Mouse (Mus musculus): ENCODE data around the gene Usp43. TPM values are rescaled to one million over a fixed set of nuclear protein-coding genes. Genes with fewer than 3 reads are reported as not detected.

The Usp43 gene
- polyA plus RNA-seq, 2 experiments from 2014 or later, result not detected

DNA sequence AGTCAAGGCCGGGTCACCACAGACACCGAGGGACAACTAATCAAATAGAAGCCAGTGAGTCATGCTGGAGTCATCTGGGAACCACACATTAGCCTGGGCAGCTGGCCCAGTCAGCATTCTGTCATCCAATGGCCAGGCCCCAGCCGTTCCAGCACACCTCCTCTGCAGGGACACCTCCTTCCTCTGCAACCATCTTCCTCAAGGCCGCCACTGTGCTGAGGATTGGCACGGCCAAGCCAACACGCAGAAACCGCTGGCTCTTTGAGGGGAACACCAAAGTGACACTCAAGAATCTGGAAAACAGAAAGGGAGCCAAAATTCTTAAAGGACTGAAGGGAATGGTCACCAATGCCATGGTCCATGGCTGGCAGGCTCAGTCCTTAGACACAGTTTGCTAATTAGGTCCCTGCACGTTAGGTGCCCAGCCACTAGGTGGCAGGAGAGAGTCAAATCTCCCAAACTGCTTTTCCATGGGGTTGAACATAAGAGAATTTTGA lies 24.8 kb downstream of the Usp43 start:
- no peak for ATAC-seq

DNA sequence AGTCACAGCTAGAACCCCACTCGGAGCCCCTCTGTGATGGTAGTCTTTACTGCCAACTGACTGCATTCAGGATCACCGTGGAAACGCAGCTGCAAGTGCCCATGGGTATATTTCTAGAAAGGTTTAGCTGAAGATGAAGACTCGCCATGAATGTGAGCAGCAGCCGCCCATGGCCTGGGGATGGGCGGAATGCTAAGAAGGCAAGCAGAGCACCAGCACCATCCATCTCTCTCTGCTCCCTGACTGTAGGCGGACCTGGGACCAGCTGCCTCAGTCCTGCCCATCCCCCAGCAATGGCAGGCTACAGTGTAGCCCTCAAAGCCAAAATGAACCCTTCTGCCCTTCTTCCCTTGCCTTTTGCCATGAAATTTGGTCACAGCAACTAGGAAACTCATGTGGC lies 26.3 kb downstream of the Usp43 start:
- ATAC-seq, result no peak

DNA sequence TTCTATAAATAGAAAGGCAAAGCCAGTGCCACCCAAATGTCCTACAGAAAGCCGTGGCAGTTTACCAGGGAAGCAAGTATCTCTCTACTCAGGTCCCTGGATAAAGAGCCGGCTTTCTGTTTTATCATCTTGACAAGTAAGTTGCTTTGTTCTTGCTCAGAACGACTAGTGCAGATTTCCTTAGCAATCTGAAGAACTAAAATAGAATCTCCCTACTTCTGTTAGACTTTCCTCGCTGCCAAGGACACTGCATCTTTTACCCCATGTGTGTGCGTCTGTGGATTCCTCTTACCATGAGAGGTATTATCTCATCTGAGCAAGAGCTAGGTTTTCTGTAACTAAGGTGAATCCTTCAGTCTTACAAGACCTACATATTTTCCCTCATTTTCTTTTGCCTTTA lies 33.4 kb downstream of the Usp43 start:
- no peak for ATAC-seq

DNA sequence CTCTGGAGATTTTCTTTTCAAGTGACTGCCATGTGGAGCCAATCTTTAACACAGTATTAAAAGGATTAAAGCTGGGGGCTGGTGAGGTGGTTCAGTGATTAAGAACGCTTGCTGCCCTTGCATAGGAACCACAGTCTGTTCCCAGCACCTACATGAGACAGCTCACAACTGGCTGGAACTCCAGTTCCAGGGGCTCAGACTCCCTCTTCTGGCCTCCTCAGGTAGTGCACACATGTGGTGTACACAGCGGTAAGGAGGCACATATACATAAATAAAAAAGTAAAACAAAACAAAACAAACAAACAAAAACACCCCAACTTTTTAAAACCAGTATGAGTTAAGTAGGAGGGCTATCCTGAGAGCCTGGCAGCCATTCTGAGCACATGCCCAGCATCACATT lies 36.0 kb downstream of the Usp43 start:
- ATAC-seq, result no peak

DNA sequence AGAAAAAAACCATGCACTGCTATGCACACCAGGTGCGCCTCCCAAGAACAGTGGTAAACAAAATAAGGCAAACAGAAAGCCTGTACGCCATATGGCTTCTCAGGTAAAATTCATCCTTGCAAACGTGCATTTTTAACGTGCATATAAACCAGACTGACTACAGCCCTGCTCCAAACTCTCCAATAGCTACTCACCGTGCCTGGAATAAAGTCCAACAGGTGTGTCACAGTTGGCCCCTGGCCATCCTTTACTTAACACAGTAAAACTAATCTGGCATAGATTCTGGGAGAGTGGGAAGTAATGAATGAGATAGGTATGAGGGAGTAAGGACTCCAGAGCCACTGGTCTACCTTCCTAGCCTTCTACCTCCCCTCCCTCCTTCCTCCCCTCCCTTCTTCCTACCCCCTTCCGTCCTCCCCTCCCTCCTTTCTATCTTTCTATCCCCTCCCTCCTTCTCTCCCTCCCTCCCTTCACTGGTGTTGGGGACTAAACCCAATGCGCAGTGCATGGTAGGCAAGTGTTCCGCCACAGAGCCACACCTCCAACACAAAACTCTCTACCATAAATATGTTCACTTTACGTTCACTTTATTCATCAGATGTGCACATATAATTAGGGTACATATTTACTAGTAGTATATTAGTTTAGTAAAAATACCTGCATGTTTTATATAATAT lies 56.3 kb downstream of the Usp43 start:
- no peak for ATAC-seq

DNA sequence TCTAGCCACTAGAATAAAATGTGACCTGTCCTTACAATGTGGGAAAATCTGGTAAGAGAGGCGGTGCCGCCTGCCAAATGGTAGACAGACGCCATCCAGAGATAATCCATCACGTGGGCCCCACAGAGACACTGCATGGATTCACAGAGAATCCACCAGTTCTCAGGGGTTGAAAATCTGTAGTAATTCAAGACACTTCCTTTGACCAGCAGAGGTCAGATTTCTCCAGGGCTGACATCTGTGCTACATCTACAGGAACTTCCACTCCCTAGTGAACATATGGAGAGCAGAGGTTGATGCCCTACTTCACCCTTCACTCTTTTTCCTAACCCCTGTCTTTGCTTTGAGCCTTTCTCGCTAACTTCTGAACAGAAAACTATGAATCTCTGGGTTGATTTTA lies 56.9 kb downstream of the Usp43 start:
- no peak for ATAC-seq

DNA sequence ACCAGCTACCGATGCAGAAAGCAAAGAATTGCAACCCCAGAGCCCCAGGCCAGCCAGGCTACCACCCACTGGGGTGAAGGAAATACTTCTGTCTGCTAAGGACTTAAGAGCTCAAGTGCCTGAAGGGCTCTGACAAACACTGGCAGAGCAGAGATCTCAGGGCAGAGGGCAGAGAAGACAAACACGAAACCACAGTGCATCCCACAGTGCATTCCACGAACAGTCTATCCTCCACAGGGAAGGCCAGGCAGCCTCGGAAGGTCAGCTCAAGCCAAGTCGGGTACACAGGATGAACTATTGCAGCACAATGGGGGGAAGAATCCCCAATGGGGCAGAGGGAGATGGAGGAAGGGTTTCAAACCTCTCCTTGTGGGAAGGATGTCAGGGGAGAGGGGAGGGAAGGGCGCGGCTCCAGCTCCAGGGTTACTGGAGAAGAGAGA lies 60.5 kb downstream of the Usp43 start:
- no peak for ATAC-seq

DNA sequence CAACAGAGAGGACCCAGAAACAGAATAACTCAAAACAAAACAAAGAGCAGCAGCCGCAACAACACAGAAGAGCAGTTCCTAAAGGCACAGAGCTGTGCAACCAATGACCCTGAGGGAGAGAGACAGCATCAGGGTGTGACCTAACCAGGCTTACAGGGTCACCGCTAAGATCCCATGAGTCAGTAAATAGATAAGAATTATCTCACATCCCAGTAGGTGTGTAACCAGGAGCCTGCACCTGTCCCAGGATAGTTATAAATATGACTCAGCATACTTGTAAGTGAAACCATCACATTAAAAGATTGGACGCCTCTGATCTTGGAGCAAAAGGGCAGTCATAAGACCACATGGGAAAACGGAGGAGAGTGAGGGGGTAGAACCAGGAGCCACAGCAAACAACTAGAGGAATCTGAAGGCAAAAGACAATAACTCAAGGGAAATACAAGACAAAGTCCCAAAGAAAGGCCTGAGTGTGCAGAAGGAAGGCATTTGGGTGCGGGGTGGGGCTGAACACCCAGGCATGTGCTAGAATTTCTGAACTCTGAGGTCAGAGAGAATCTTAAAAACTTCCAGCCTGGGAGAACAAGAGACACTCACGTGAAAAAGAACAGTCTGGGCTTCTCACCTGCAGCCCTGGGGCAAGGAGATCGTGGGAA lies 61.1 kb downstream of the Usp43 start:
- no peak for ATAC-seq

DNA sequence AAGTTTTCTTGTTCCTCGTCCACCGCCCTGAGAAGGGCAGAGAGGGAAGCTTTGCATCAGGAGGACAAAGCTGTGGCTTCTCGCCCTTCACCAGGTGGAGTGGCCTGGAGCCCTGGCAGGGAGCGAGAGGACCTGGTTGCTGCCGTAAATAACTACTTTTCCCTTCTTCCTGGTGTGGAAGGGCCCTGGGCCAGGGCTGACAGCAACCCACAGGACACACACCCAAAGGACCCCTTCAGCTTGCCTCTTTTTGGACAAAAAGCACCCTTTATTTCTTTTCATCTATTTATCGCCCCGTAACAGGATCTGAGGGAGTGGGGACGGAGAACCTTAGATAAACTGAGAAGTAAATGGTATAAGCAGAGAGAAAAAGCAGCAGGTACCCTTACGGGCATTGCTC lies 63.4 kb downstream of the Usp43 start:
- ATAC-seq, result no peak

DNA sequence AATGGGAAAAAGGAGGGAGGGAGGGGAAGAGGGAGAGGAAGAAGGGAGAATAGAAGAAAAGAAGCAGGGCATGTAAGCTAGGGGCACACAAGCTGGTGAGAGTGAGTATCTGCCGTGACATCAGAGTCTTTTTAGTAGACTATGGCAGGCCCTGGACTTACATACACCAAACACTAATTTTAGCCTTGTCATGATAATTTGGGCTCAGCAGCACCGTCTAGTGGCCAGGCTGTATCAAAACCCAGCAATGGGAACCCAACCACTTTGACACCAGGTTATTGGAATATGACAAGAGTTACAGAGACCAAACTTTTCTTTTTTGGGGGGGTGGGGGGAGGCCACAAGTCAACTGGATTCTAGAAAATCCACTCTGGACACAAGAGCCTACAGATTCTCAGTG lies 66.9 kb downstream of the Usp43 start:
- ATAC-seq, result no peak

DNA sequence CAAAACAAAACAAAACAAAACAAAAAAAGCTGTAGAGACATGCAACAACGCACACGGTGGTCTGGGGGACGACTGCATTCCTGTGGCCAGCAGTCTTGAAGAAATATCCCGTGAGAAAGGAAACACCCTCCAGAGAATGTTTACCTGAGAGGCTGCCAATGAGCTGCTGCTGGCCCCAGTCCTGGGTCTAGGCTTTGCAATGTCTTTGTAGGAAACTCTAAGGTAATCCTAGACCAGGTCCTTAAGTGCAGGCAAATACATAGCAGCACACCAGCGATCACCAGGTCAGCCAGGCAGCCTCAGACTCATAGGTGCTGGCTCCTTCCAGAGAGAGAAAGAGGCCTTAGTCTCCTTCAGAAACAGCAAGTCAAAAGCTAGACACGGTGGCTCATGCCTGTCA lies 68.0 kb downstream of the Usp43 start:
- ATAC-seq, result no peak

DNA sequence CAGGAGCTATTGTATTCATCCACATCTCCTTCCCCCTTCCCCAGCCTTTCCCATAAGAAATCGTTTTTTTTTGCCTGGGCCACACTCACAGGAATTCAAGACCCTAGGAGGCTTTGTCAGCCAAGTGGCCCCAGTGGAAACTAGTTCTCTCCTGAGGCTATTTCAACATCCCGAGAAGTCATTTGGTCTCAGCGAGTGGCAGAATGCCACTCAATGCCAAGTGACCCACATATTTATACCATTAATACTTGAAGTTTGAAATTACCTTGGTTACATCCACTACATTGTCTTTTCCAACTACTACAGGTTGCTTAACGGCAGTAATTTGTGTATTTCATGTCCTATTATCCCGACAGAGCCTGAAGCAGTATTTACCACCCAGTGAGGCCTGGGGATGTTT lies 70.2 kb downstream of the Usp43 start:
- ATAC-seq, result no peak

DNA sequence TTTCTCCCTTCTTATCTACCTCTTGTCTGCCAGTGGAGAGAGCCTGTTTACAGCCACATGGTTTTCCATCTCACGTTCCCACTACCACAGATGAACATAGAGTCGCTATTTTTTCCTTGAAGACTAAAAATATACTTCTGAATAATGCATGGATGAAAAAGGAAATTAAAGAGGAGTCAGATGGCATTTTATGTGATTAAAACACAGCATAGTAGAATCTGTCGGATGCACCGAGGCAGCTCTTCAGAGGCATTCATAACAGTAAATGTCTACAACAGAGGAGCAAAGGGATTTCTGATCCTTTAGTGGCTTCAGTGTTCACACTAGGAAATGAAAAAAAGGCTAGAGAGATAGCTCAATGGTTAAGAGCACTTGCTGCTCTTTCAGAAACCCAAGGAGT lies 76.8 kb downstream of the Usp43 start:
- no peak for ATAC-seq

DNA sequence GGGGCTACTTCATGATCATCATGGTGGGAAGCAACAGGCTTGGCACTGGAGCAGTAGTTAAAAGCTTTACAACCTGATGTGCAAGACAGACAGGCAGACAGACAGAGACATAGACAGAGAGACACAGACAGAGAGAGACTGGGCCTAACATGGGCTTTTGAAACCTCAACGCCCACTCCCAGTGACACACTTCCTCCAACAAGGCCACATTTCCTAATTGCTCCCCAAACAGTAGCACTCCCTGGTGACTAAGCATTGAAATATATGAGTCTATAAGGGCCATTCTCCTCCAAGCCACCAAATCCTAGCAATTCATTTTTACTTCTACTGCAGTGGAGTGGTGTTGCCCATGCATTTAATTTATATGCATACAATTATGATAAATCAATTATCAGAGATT lies 82.1 kb downstream of the Usp43 start:
- no peak for ATAC-seq

DNA sequence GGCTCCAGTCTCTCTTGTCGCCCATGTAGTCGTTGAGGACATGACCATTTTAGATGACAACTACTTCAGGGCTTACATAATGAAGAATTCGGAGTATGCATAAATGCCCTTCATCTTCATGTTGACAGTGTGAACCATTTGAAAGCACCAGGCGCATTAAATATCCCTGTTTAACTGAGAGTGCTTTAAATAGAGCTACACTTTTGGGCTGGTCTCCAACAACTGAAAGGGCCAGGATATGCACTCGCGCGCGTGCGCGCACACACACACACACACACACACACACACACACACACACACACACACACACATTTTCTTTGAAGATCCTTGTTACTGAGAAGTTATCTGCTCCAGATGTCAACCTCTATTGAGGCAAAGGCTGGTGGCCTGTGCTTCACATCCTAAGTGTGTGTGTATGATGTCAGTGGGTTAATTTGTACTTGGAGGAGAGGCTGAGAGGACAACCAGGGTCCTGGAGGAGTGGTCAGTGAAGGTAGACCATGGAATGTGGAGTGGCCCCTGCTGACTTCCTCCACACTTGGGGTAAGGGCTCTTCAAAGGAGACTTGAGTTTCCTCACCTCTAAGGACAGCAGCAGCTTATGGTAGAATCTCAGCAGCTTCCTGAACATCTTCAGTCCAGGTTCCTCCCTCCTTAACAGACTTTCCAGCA lies 86.4 kb downstream of the Usp43 start:
- no peak for ATAC-seq

DNA sequence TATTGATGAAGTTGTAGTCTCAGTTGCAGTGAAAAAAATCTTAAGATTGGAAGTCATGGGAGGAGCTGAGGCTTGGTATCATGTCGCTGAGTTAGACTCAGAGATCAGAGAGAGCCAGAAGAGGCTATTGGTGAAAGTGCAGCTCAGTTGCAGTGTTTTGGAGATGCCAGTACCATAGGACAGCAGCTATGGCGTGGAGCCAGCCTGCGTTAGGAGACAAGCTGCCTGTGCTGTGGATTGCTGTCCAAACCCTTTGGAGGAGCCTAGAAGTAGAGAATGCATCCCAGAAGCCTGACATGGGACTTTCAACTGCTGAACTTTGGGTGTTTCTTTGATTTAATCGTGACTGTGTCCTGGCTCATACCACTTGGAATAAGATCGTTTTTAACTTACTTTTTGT lies 90.1 kb downstream of the Usp43 start:
- ATAC-seq, result no peak

DNA sequence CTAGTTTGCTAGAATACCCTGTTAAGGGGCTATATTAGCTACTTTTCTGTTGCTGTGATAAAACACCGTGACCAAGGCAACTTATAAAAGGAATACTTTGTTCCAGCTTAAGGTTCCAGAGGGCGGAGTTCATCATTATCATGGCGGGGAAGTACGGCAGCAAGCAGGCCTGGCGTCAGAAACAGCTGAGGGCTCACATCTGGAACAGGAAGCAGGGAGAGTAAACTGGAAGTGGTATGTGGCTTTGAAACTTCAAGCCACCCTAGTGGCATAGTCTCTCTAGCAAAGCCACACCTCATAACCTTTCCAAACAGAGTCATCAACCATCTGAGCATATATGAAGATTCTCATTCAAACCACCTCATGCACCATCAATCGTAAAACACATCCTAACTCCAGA lies 92.4 kb downstream of the Usp43 start:
- no peak for ATAC-seq

DNA sequence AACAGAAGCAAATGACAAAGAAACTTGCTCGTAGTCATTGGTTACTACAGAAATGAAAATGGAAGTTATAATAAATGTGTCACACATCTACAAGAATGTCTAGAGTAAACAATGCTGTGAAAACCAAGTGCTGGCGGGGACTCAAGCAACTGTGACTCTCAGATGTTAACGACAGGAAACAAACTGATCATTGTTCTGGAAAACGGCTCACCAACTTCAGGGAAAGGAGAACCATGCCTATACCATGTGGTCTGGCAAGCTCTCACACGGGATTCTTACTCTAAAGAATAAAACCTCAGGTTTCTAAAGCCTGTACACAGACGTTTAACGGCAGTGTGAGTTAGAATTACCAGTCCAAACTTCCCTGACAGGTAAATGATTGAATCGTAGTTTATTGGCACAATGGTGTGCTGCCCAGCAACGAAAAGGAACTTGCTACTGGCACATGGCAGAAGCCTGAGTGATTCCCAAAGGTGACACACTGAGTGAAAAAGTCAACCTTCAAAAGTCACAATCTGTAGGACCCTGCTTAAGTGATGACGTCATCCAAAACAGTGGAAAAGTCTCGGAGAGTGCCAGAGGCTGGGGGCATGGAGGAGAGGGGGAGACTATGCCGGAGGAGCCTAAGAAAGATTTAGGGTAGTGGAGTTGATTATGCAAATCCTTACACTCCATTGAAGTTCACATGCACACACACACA lies 93.4 kb downstream of the Usp43 start:
- no peak for ATAC-seq

DNA sequence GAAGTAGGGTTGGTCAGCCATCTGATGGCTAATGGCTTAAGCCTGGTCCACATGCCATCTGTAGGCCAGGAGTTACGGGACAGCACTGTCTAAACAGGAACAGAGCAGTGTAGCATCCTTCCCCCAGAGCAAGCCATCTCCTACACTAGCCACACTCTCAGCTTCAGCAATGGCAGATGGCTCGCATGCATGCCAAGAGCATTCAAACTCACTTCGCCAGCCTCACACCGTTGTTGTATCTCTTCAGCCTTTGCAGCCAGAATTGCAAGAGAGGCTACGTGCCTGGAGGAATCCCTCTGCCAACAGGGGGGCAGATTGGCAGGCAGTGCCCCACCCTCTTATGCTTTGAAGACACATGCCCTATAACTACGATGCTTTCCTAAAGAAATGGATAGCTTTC lies 100.4 kb downstream of the Usp43 start:
- ATAC-seq, result no peak

DNA sequence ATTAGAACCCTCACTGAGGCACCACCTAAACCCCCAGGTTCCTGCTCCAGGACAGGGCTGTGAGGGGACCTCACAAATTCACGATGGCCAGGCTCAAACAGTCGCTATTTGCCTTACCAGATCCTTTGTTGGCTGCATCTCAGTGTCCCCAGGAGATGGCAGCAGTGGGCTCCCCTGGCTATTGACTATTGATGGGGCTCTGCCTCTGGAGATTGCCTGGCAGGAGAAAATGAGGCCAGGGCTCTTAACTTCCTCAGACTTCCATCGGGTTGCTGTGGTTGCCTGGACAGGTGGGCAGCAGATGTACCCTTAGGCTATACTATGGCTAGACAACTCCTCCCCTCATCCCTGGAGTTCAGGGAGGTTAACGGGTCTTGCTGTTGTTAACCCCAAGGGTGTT lies 101.7 kb downstream of the Usp43 start:
- ATAC-seq, result no peak

DNA sequence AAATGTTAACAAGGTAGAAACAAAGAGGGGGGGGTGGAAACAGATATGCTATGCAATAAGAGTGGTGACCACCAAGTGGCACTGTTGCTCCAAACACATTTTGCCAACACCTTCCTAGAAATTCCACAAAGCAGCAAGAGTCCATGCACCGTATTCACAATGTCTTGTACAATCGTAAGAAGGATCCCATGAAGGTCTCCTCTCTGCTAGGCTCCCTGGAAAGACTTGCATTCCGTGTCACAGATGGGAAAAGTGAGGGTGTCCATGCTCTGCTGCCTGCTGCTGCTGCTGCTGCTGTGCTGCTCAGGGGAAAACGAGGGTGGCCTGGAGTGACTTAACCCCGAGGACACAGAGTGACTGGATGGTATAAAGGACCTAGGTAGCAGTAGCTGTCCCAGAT lies 102.3 kb downstream of the Usp43 start:
- ATAC-seq, result no peak

DNA sequence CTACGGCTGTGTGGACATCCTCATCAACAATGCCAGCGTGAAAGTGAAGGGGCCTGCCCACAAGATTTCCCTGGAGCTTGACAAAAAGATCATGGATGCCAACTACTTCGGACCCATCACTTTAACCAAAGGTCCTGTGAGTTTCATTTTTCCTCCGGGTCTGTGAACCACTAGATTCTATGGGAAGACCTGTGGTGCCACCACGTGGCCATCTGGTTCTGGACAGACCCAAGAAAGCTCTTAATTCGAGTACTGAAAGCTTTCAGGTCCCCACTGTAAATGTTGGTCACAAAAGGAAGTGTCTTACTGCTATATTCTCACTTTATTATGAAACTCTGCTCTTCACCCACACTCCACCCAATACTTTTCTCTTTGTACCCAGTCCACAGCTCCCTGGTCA lies 110.4 kb downstream of the Usp43 start:
- ATAC-seq, result no peak

DNA sequence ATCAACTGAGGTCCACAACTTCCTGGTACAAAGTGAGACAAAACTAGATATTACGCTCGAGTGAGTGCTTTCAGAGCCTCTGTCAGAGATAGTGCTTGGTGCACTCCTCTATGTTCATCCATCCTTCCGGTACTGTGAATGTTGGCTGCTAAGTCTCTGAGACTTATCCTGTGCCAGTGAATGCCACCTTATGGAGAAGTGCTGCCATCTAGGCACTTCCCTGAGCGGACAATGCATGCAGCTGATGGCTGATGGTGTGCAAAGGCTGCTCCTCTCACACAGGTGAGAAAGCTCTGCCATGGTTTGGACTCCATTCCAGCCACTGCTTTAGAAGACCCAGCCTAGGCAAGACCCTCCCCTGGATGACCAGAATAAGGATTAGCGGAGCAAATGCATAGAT lies 113.9 kb downstream of the Usp43 start:
- ATAC-seq, result no peak
